Mouse (Mus musculus) intestine, embryonic 14.5 days (tissue): ENCODE data around the gene Mertk. TPM values are rescaled to one million over a fixed set of nuclear protein-coding genes. Genes with fewer than 3 reads are reported as not detected.

Source experiments
- ATAC-seq: fragments of 200-750 bp; cut with Nextera tagmentation; replicated peaks from 2 replicates; pipeline ENCODE4 v1.8.0; 2017; ENCODE audit warnings: low read depth, moderate number of reproducible peaks, moderate TSS enrichment, moderate library complexity; ENCODE audit not compliant: low FRiP score, low TSS enrichment
- DNase-seq: peaks from one replicate; pipeline ENCODE4 v3.0.0-alpha.2; 2018; ENCODE audit warnings: low spot score
- H3K27ac ChIP-seq: fragments of 300-500 bp; sonication (generic); 2 replicates; pipeline ENCODE4 v1.5.1; 2014; ENCODE audit warnings: low read depth, mild to moderate bottlenecking, control low read depth
- H3K27me3 ChIP-seq: fragments of 300-500 bp; sonication (generic); replicated peaks from 2 replicates; pipeline ENCODE4 v1.6.1; 2014; ENCODE audit warnings: low read length, control low read depth; ENCODE audit not compliant: control insufficient read depth, insufficient read depth
- H3K36me3 ChIP-seq: fragments of 300-500 bp; sonication (generic); 2 replicates; pipeline ENCODE4 v1.6.1; 2014; ENCODE audit warnings: low read length, control low read depth; ENCODE audit not compliant: control insufficient read depth, insufficient read depth
- H3K4me1 ChIP-seq: fragments of 300-500 bp; sonication (generic); replicated peaks from 2 replicates; pipeline ENCODE4 v1.6.1; 2014; ENCODE audit warnings: low read length, control low read depth, mixed read lengths; ENCODE audit not compliant: control insufficient read depth, insufficient read depth
- H3K4me2 ChIP-seq: fragments of 300-500 bp; sonication (generic); 2 replicates; pipeline ENCODE4 v1.6.1; 2014; ENCODE audit warnings: low read length
- H3K4me3 ChIP-seq: fragments of 300-500 bp; sonication (generic); 2 replicates; pipeline ENCODE4 v1.5.1; 2014; ENCODE audit warnings: low read depth, low read length, control low read depth, mixed read lengths
- H3K9ac ChIP-seq: fragments of 300-500 bp; sonication (generic); 2 replicates; pipeline ENCODE4 v1.6.1; 2014; ENCODE audit warnings: mild to moderate bottlenecking, low read length
- H3K9me3 ChIP-seq: fragments of 300-500 bp; sonication (generic); 2 replicates; pipeline ENCODE4 v1.6.1; 2016; ENCODE audit warnings: low read length, control low read depth; ENCODE audit not compliant: control insufficient read depth
- WGBS: fragments of 180-500 bp; shearing (Covaris S2); extraction: QIAGEN DNeasy Blood & Tissue Kit; methylation state at CpG from one replicate; pipeline ENCODE4 v1.1.7; 2014; 5-methylcytosine and 5-hydroxymethylcytosine counted together
- polyA plus RNA-seq: library from polyadenylated mRNA; unstranded; fragments of >200 nt; fragmentation: Nextera tagmentation; extraction: Ambion mirVana; gene quantifications from 2 replicates; pipeline ENCODE4 v1.2.1, GENCODE M21; 2014

Gene Mertk
- polyA plus RNA-seq, 1 experiment from 2014 or later, result 7.0 TPM

DNA sequence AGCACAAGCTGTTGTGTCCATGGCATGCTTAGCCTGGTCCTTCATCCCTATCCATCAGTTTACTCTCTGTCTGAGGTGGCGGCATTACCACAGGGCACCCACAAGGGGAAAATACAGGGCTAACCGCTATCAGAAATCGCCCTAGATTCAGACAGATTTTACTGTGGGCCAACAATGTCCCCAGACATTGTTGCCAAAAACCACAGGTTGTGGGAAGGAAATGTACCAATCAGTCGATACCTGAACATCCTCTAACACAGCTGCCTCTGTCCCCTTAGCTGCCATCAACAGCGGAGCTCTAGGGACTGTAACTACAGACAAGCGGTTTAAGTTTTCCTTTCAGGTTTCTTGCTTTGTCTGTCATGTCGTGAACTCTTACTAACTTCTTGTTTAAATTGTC, 86.1 kb downstream of the Mertk start:
- Histone ChIP-seq H3K36me3 (peaks cover 8% of the 10 kb centered on the region; the same call in 1 of the 2 replicates), H3K4me1 (no peaks in the 10 kb centered on the region), H3K9ac (no peak overlapping the region), H3K27me3 (no peaks in the 10 kb centered on the region), H3K27ac (no peak overlapping the region), H3K9me3 (no peaks in the 10 kb centered on the region), H3K4me2 (no peak overlapping the region), H3K4me3 (no peak overlapping the region)
- WGBS, result 92% methylated on average over 7 of the region's 7 CpGs
- ATAC-seq (no peak), DNase-seq (no peak)

DNA sequence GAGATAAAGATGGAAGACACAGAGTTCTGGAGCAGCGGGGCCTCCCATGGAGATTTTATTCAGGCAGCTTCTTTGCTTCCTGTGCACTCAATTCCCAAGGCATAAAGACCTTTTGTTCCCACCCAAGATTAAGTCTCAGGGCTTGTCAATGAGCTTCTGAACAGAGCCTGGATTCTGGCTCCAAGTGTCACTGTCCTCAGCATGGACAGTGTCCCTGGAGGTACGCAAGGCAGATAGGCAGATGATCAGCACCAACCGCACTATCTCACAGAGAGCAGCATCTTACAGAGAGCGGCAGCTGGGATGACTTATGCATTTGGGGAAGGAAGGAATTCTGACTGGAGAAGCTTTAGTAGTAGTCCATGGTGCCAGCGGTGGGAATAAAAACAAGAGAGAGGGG, 87.6 kb downstream of the Mertk start:
- no peaks in the 10 kb centered on the region for H3K9me3 ChIP-seq
- DNase-seq, result no peak
- no peak overlapping the region for H3K4me2 ChIP-seq
- H3K27ac ChIP-seq, result no peak overlapping the region
- peaks cover 12% of the 10 kb centered on the region for H3K36me3 ChIP-seq
- ATAC-seq, result no peak
- no peaks in the 10 kb centered on the region for H3K27me3 ChIP-seq
- H3K9ac ChIP-seq, result no peak overlapping the region
- no peaks in the 10 kb centered on the region for H3K4me1 ChIP-seq
- no peak overlapping the region for H3K4me3 ChIP-seq
- WGBS, result 78% methylated on average over 5 of the region's 5 CpGs

DNA sequence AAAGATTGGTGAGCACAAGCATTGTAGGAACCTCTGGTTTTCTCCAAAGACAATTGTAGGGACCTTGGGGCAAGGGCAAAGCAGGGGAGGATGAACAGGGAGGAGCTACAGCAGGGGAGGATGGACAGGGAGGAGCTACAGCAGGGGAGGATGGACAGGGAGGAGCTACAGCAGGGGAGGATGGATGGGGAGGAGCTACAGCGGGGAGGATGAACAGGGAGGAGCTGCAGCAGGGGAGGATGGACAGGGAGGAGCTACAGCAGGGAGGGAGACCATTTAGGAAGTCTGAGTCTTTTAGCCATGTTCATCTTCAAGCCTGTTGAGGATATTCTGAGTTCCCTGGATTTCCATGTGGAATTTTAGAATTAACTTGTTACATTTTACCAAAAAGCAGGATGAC, 88.0 kb downstream of the Mertk start:
- no peak overlapping the region for H3K27ac ChIP-seq
- no peaks in the 10 kb centered on the region for H3K4me1 ChIP-seq
- H3K27me3 ChIP-seq, result no peaks in the 10 kb centered on the region
- WGBS, result 67% methylated on average over 1 of the region's 1 CpGs
- H3K4me2 ChIP-seq, result no peak overlapping the region
- ATAC-seq, result no peak
- H3K36me3 ChIP-seq, result peaks cover 12% of the 10 kb centered on the region
- no peak for DNase-seq
- H3K4me3 ChIP-seq, result no peak overlapping the region
- no peak overlapping the region for H3K9ac ChIP-seq
- no peaks in the 10 kb centered on the region for H3K9me3 ChIP-seq

DNA sequence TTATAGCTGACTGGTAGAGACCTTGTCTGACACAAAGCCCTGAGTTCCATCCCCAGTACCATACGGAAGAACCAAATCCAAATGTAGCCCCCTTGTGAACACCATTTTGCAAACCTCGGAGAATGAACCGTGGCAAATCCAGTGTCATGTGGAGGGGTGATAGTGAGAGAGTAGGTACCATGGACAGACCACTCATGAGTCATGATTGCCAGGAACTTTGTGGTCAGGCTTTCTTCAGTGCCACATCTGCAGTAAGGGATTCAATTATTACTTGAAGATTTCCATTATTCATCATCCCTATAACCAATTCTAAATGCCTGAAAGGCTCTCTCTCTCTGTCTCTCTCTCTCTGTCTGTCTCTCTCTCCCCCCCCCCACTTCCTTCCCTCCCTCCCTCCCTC, 89.0 kb downstream of the Mertk start:
- H3K4me2 ChIP-seq, result no peak overlapping the region
- H3K27me3 ChIP-seq, result no peaks in the 10 kb centered on the region
- no peak overlapping the region for H3K9ac ChIP-seq
- peaks cover 12% of the 10 kb centered on the region for H3K36me3 ChIP-seq
- no peak overlapping the region for H3K4me3 ChIP-seq
- H3K4me1 ChIP-seq, result no peaks in the 10 kb centered on the region
- ATAC-seq (no peak), DNase-seq (no peak)
- H3K9me3 ChIP-seq, result no peaks in the 10 kb centered on the region
- 93% methylated on average over 3 of the region's 3 CpGs for WGBS
- H3K27ac ChIP-seq, result no peak overlapping the region

DNA sequence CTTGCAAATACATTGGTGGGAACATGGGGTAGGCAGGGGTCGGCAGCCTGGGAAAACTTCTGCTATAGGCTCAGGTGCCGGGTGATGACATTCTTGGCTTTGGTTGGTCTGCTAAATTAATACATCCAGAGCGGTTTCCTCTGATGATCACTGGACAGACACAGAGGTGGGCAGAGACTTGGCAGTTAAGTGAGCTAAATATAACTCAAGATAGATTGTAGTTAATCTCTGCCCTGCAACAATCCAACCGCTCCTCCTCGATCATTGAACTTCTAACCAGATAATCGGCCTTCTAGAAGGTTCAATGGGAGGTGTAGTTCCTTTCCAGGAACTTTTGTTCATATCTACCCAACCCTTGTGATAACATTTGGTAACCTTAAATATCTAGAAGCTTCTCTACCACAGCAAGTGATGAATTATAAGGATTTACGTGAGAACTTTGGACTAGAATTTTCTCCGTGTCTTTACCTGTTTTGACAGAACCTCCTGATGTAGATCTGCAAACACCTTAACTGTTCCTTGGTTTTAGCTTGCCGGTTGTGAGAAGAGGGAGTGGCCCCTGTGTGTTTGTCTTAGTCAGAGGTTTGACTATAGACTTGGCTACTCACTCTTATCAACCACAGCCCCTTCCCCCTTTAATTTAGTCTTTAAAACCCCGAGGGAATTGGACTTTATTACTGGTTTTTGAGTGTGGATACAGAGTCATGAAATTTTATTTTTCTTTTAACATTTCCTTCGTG, 92.3 kb downstream of the Mertk start:
- no peak overlapping the region for H3K27ac ChIP-seq
- no peaks in the 10 kb centered on the region for H3K9me3 ChIP-seq
- no peaks in the 10 kb centered on the region for H3K4me1 ChIP-seq
- no peak overlapping the region for H3K4me2 ChIP-seq
- DNase-seq (no peak), ATAC-seq (no peak)
- peaks cover 25% of the 10 kb centered on the region for H3K36me3 ChIP-seq
- WGBS, result 76% methylated on average over 11 of the region's 11 CpGs
- no peaks in the 10 kb centered on the region for H3K27me3 ChIP-seq
- no peak overlapping the region for H3K4me3 ChIP-seq
- no peak overlapping the region for H3K9ac ChIP-seq

DNA sequence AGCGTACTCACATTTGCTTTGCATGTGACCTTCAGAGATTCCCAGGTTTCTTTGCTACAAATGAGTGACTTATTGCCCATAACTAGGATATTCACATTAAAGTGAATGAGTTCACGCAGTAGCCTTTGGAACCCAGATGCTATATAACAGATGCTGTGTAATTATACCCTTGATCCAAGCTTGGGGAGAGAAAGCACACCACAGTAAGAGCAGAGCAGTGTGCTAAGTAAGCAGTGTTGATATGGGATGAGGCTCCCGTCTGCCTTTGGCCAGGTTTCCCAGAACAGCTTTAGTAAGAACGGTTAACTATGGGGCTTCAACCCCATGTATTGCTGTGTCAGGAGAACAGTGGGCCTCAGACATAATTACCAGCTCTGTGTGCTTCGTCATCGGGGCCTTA, 95.2 kb downstream of the Mertk start:
- Histone ChIP-seq H3K9ac (no peak overlapping the region), H3K4me1 (no peaks in the 10 kb centered on the region), H3K4me3 (no peak overlapping the region), H3K9me3 (no peaks in the 10 kb centered on the region), H3K27me3 (no peaks in the 10 kb centered on the region), H3K27ac (no peak overlapping the region), H3K4me2 (no peak overlapping the region), H3K36me3 (peaks cover 29% of the 10 kb centered on the region)
- 89% methylated on average over 6 of the region's 6 CpGs for WGBS
- DNase-seq (no peak), ATAC-seq (no peak)

DNA sequence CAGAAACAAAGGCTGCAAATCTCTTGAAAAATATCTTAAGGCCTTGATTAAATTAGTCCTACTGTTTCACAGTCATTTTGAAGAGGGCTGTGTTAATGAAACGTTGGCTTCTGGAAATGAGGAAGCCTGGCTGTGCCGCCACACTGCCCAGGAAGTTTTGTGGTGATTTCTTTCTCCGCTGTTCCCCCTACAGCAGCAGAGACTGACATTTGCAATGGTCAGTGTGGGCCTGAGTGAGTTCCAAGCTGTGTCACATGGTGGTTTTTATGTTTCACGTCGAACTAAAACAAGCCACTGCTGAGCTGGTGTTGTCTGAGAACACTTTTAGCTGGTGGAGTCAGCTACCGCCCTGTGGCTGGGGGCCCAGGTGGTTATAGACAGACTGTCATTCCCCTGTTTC, 97.7 kb downstream of the Mertk start:
- 81% methylated on average over 6 of the region's 6 CpGs for WGBS
- DNase-seq, result no peak
- no peak overlapping the region for H3K4me2 ChIP-seq

DNA sequence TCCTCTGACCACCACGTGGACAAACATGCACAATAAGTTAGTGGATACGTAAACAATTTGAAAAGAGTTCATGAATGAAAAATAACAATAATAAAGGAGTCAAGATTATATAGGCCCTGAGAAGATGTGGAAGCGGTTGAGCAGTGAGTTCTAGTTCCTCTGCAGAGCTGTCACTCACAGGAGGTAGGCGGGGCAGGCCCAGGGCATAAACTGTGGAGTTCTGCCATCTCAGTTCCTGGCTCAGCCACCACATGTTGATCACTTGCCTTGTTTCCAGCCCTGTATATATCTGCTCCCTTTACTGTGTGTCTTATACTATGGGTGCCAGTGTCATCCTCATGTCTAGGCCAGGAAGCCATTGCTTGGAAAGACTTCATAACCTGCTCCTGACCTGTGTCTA, 104.7 kb downstream of the Mertk start:
- Histone ChIP-seq H3K4me2 (no peak overlapping the region), H3K27me3 (no peaks in the 10 kb centered on the region), H3K4me1 (no peaks in the 10 kb centered on the region), H3K4me3 (no peak overlapping the region), H3K27ac (no peak overlapping the region), H3K9ac (no peak overlapping the region), H3K36me3 (peaks cover 24% of the 10 kb centered on the region), H3K9me3 (no peaks in the 10 kb centered on the region)
- ATAC-seq (no peak), DNase-seq (no peak)
- WGBS, result 94% methylated on average over 4 of the region's 4 CpGs

More for the DNA sequence above, 97.7 kb downstream of the Mertk start:
- no peak for ATAC-seq
- Histone ChIP-seq H3K9ac (no peak overlapping the region), H3K27ac (no peak overlapping the region), H3K27me3 (no peaks in the 10 kb centered on the region), H3K4me1 (no peaks in the 10 kb centered on the region), H3K4me3 (no peak overlapping the region), H3K36me3 (peaks cover 45% of the 10 kb centered on the region), H3K9me3 (no peaks in the 10 kb centered on the region)

DNA sequence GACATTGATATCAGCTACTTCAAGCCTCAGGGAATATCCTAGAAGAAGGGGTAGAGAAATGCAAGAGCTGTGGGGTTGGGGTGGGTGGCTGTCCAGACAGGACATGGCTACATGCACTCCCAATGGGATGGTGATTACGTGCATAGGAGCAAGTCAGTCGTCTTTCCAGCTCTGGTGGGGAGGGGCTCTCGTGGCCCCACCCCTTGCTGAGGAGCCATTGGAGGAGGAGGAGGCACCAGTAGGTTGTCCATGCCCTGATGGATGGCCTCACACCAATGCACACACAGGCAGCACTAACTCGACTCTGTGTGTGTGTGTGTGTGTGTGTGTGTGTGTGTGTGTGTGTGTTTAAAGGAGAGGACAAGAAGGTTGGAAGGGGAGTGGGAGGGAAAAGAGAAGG, 106.6 kb downstream of the Mertk start:
- no peaks in the 10 kb centered on the region for H3K27me3 ChIP-seq
- peaks cover 15% of the 10 kb centered on the region for H3K36me3 ChIP-seq
- H3K9ac ChIP-seq, result no peak overlapping the region
- H3K9me3 ChIP-seq, result no peaks in the 10 kb centered on the region
- H3K4me1 ChIP-seq, result no peaks in the 10 kb centered on the region
- no peak overlapping the region for H3K27ac ChIP-seq
- no peak overlapping the region for H3K4me3 ChIP-seq
- DNase-seq (no peak), ATAC-seq (no peak)
- WGBS, result 47% methylated on average over 4 of the region's 4 CpGs
- H3K4me2 ChIP-seq, result no peak overlapping the region
